Mouse (Mus musculus): Measurements from ENCODE around the gene Scand1.

The Scand1 gene

DNA sequence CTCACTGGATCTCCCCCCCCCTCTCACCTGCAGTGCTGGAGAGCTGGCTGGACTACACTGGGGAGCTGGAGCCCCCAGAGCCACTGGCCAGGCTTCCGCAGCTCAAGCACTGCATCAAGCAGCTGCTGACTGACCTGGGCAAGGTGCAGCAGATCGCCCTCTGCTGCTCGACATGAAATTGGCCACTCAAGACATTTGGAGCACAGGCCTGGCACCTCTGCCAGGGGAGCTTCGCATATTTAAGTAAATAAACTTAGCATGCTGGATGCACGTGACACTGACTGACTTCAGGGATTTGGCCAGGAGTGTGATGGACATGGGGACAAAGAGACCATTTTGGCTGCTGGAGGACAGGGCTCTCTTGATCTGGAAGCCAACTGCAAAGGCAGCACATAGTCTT lies 5.2 kb downstream of the Scand1 start:
- peak; percentile 57 for DNase-seq (ENCODE audit: low read depth)

DNA sequence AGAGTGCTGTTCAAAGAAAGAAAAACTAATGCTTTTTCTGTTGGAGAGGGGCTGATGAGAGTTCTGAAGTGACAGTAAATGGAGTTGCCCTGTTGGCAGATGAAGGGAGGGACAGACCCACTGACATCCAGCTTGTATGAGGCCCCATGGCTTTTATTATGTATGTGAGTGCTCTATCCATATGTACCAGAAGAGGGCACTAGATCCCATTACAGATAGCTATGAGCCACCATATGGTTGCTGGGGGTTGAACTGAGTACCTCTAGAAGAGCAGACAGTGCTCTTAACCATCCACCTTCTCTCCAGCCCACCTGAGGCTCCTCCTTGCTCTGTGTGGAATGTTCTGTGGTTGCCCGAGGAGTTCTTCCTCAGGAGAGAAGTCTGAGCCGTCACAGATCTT lies 6.7 kb downstream of the Scand1 start:
- DNase-seq (ENCODE audit: low read depth), result peak; percentile 66

DNA sequence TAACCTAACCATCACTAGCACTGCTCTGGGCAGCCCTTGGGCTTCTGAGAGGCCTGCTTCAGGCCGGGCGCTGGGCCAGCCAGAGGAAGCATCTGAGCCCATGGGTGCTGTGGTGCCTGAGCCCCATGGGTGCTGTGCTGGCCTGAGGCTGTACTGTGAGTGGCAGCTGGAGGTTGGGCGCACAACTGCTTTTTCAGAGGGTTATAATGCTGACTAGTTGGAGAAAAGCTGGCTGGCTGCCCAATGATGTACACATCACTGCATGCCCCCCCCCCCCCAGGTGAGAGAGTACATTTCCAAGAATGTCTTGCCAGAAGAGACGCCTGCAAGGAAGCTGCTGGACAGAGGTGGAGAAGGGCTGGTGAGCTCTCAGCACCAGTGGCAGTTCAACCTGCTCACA lies 8.2 kb downstream of the Scand1 start:
- DNase-seq (ENCODE audit: low read depth), result peak; percentile 25

DNA sequence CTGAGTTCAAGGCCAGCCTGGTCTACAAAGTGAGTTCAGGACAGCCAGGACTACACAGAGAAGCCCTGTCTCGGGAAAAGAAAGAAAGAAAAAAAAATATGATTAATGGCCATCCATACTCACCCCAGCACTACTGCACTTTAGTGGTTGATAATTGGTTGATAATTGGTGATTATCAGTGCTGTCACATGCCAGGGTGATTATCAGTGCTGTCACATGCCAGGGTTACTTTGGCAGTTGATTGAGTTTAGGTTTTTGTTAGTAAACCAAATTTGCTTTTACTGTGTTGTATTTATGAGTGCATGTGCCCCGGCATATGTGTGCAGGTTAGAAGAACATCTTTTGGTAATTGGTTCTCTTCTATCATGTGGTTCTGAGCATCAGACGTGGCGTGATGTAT lies 10.4 kb downstream of the Scand1 start:
- DNase-seq (ENCODE audit: low read depth), result no peak

DNA sequence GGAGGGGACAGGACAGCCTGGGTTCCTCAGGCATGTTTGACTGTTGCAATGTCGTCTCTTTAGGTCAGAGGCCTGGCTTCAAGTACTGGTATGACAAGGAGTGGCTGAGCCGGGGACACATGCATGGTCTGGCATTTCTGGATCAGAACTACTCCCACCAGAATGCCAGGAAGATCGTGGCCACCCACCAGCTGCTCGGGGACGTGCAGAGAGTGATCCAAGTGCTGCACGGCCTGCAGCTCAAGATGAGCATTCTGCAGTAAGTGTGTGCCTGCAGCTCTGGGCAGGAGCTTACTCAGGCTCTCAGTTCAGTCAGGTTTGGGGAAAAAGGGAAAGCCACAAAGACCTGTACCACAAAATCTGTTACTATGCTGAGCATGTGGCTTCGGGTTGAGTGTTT lies 14.0 kb downstream of the Scand1 start:
- DNase-seq (ENCODE audit: low read depth), result no peak

DNA sequence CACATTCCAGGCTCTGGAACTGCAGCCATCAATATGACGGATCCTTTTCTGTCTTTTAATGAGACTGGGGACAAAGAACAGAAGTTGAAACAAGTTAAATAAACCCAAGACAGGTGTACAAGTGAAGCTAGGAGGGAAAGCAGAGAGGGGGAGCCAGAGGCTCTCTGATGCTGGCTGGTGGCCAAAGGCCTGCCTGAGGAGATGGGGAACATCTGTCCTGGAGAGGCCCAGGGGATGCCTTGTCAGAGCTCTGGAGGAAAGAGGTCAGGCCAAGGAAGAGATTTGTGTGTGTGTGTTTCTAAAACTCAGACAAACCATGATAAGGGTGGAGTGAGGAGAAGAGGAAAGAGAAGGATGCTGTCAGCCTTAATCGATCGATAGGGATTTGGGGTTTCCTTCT lies 14.9 kb downstream of the Scand1 start:
- peak; percentile 62 for DNase-seq (ENCODE audit: low read depth)

DNA sequence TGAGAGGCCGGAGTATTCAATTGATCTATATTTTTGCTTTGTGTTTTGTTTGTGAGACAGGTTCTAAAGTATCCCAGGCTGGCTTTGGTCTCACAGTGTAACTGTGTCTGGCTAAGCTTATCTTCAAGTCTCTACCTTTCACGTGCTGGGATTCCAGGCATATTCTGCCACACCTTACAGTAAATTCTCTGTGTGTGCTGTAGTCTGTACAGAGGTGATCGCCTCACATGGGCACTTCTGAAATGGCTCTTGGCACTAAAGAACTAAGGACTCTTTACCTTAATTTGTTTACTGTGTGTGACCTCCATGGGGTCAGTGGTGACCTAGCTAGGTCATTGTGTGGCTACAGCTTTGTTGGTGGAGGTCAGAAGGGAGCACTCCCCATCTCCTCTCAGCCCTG lies 16.3 kb downstream of the Scand1 start:
- DNase-seq (ENCODE audit: low read depth), result no peak

DNA sequence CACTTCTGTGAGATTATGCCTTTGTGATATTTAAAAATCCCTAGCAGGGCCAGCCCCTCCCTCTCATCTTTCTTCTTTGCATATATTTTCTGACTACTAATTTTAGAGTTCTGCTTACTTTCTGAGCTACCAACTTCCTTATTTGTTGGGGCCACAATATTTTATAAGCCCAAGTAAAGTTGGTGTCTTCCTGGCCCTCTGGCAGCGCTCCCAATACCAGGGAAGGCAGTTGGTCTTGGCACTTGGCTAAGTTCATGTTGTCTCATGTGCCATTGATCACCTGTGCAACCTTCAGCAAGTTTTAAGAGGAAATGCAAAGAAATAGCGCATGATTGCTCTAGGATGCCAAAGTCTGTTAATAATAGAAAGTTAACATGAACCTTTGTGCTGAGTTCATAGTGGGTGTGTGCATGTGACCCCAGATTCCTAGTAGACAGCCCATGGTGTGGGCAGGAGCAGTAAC lies 16.9 kb downstream of the Scand1 start:
- no peak for DNase-seq (ENCODE audit: low read depth)

DNA sequence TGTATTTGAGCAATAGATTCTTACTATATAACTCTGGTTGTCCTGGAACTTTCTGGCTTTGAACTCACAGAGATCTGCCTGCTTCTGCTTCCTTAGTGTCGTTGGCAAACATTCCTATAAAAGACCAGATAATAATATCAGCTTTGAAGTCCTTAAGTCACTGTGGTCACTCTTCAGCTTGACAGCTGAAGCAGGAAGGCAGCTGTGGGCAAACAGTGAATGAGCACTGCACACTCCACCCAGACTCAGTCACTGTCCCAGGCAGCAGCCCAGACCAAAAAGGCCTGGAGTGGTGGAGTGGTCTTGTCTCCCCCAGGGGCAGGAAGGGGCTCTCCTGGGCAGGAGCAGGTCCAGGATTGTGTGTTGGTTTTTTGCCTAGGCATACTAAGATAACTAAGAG lies 20.5 kb downstream of the Scand1 start:
- no peak for DNase-seq (ENCODE audit: low read depth)

DNA sequence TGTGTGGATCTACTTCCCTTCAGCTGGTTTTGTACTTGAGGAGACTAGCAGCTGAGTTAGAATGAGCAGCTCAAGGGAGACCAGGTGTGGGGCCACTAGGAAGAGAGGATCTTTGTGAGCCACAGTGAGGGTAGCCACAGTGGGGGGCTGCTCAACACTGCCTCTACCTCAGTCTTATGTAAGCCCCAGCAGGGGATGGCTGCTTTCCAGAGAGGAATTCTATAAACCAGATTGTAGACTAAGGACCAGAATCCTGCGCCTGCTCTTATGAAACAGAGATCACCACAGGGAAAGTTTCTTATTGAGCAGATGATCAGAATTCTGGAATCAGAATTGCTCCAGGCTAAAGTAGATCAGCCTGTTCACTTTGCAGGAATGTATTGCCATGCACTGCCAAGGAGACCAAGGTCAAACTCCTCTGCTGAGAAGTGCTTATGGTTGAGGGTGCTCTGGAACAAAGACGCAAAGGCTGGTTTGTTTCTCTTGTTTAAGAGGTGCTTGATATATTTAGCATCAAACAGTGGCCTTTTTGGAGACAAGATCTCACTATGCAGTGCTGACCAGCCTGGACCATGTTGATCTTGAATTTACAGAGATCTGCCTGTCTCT lies 22.8 kb downstream of the Scand1 start:
- peak; percentile 60 for DNase-seq (ENCODE audit: low read depth)

DNA sequence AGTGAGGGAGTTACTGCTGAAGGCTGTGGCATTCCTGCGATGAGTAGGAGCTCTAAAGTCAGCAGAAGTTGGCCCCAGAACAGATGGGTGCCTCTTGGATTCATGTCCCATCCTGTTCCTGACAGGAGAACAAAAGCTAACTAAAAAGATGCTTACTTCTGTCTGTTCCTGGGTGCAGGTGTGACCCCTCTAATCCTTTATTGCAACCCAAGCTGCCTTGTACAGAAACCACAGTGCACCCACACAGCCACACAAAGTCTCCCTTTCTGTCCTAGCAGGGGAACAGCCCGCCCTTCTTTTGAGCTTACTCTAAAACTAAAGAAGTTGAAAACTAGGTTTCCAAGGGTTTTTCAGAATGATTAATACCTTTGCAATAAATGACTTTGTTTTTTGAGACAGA lies 24.3 kb downstream of the Scand1 start:
- DNase-seq (ENCODE audit: low read depth), result no peak

DNA sequence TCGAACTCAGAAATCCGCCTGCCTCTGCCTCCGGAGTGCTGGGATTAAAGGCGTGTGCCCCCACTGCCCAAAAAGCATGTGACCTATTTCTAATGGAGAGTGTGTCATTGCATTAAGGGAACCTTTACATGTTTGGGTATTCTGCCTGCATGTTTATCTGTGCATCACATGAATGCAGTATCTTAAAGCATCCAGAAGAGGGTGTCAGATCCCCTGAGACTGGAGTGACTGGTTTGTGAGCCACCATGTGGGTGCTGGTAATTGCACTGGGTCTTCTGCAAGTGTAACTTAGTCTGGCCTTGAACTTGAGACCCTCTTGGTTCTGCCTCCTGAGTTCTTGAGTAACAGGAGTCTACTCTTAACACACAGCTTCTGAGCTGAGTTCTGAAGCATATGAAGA lies 25.8 kb downstream of the Scand1 start:
- no peak for DNase-seq (ENCODE audit: low read depth)

DNA sequence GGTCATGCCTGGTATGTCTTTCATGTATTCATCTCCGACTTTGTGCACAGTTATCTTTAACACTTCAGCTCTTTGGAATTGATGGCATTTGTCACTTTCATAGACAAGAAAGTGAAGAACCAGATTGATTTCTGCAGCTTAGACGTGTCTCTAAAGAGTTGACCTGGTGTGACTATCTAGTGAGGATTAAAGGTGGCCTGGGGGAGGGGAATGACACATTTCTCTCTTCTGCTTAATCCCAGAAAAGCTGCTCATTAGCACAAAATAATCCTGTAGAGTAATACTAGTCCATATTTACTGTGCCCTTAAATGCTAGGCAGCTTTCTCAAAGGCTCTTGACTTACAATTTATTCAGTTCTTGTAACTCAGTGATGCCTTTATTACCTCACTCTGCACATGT lies 27.3 kb downstream of the Scand1 start:
- DNase-seq (ENCODE audit: low read depth), result no peak

DNA sequence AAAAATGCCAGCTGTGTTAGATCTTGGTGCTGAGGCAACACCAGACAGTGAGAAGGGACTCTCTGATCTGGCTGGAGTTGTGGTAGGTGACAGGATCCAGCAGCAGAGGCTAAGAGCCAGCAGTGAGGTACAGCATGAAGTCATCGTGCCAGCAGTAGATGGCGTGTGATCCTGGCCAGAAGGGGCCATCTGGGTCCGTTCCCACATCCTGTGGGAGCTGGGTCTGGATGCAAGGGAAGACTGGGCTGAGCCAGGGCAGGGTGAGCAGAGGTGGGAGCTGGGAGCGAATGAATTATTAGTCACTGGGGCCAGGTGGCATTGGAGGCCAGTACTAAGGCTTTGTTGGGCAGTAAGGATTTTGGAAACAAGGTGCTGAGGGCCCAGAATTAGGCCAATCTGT lies 31.3 kb downstream of the Scand1 start:
- DNase-seq (ENCODE audit: low read depth), result no peak

DNA sequence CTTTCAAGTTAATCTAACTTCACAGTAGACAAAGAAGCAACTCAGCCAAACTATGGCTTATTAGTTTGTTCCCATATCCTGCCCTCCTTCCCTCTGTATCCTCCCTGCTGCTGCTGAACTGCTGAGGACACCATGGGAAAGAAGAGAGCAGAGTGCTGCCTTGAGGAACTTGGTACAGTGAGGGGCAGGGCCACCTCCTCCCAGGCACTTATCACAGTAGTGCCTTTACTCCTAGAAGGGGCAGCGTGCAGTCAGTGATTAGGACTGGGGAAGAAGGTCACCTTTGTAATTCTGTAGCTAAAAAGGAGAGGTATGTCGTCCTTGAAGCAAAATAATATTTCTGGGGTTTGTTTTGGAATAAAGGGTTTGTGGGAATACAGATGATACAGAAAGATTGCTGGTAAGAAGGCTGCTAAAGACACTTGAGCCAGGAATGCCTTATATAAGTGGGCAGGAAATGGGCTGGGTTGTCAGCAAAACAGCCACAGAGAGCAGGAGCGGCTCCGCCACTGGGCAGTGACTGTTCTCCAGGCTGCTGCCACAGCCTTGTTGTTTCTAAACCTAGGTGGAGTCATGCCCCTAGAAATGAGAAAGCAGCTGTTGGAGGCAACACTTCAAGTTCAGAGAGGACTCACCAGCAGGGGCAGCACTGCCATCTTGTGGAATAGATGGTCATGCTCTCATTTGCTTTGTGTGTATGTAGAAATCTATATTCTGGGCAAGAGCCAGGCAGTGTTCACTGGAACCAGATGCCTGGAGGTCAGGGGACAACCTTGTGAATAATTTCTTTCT lies 34.1 kb downstream of the Scand1 start:
- peak; percentile 95 for DNase-seq (ENCODE audit: low read depth)

DNA sequence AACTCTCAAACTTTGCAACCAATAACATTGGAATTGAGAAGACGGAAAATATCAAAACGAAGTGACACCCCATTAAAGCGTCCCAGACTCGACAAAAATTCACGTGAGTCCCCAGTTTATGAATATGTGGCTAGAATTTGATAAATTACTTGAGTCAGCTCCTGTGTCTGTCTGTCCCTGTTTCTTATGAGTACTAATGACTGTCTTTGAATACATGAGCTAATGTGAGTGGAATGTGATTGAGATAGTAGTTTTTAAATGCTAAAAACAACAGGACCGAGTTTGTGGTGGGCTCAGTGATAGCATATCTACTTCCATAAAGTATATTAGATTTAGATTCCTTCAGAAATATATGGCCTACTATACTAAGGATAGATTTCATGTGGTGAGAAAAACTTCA lies 40.0 kb downstream of the Scand1 start:
- DNase-seq (ENCODE audit: low read depth), result peak; percentile 12

DNA sequence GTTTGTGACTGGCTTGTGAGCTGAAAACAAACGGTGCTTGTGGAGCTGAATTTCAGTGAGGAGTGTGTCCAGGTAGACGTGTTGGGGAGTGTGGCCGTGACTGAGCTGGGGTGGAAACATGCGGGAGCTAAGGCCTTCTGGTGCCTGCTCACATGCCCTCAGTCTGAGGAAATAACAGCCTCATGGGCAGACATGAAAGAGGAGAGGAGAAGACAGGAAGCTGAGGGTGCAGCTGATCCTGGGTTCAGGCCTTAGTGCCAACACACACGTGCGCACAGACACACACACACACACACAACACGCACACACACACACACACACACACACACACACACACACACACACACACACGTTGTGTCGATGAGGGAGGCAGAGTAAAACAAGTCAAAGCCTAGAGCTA lies 44.9 kb downstream of the Scand1 start:
- no peak for DNase-seq (ENCODE audit: low read depth)

DNA sequence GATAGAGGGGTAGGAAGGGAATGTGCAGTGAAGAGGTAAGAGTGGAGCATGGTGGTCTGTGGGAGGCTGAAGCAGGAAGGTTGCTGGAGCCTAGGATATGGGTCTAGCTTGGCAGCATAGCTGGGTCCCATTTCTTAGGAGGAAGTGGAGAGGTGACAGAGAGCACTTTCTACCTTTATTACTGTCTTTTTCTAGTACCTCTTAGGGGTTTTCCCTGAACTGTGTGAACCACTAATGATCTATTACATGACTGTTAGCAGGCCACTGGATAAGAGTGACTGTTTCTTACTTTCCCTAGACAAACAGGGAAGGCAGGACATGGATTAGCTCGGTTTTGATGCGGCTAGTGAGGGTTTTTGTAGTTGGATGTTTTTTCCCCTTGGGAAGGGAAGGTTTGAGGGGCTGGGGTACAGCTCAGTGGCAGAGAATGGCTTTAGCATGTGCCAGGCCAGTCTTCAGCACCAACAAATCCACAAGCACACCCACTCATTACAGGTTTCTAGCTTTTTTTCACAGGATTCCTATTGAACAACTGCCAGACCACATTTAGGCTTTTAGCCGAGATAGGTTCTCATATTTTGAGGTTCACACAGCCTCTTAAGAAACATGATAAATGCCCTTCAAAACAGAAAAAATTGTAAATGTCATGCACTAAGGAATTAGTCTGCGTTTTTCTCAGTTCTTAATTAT lies 49.2 kb downstream of the Scand1 start:
- peak; percentile 68 for DNase-seq (ENCODE audit: low read depth)
